Mouse (Mus musculus): ENCODE measurements at regions not wholly inside any gene's neighbourhood (a gene's known extent, or its start where the extent isn't known, plus 50 kb on each side); places are given as distances from the start of the nearest gene placed in this dataset.

DNA sequence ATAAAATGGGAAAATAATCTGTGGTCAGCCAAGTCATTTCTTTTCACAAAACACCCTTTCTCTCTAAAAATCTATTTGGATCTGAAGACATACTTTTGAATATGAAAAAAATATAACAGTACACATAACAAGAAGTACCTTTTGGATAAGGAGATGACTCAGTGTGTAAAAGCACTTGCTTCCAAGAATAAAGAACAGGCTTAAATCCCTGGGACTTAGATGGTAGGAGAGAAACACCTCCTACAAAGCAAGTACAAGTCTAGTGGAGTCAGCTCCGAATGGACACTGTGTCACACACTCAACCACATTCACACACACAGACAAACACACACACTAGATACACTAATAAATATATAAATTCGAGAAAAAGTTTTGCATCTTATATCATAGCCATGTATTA, 1041.8 kb downstream of the D3Ertd751e start:
- Histone ChIP-seq H3K9ac (ENCODE audit: low read depth, low read length) (no peak overlapping the region), H3K4me3 (ENCODE audit: low read depth, low read length) (no peak overlapping the region), H3K9me3 (replicated peaks; ENCODE audit: control insufficient read depth, low read length, poor library complexity, severe bottlenecking) (no peaks in the 10 kb centered on the region), H3K4me2 (ENCODE audit: low read length) (no peak overlapping the region), H3K27ac (ENCODE audit: low read length) (no peak overlapping the region), H3K4me1 (ENCODE audit: control insufficient read depth, insufficient read depth, low read length) (no peaks in the 10 kb centered on the region), H3K27me3 (ENCODE audit: control insufficient read depth, insufficient read depth, low read depth, low read length) (no peaks in the 10 kb centered on the region), H3K36me3 (ENCODE audit: control insufficient read depth, insufficient read depth, low read length) (no peaks in the 10 kb centered on the region)
- ATAC-seq, result no peak
- WGBS, result 78% methylated on average over 2 of the region's 2 CpGs

DNA sequence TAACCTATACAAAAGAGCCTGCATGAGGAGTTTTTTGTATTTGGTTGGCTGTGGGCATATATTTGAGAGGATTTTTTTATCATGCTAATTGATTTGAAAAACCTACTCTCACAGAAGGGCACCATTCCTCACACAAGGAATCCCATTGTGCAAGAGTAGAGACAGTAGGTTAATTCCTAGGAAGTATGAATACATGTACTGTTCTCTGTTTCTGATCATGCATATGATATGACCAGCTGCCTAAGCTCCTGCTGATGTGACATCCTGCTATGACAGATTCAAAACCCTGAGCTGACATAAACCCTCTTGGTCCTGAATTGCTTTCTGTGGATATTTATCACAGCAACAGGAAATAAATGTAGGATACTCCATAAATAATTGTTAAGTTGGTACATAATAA, 1048.0 kb downstream of the D3Ertd751e start:
- ATAC-seq, result no peak
- H3K27ac ChIP-seq (ENCODE audit: low read length), result no peak overlapping the region
- no peak overlapping the region for H3K4me3 ChIP-seq (ENCODE audit: low read depth, low read length)
- H3K9ac ChIP-seq (ENCODE audit: low read depth, low read length), result no peak overlapping the region
- H3K27me3 ChIP-seq (ENCODE audit: control insufficient read depth, insufficient read depth, low read depth, low read length), result no peaks in the 10 kb centered on the region
- no peaks in the 10 kb centered on the region for H3K4me1 ChIP-seq (ENCODE audit: control insufficient read depth, insufficient read depth, low read length)
- no peaks in the 10 kb centered on the region for H3K9me3 ChIP-seq (replicated peaks; ENCODE audit: control insufficient read depth, low read length, poor library complexity, severe bottlenecking)
- H3K36me3 ChIP-seq (ENCODE audit: control insufficient read depth, insufficient read depth, low read length), result no peaks in the 10 kb centered on the region
- no peak overlapping the region for H3K4me2 ChIP-seq (ENCODE audit: low read length)

DNA sequence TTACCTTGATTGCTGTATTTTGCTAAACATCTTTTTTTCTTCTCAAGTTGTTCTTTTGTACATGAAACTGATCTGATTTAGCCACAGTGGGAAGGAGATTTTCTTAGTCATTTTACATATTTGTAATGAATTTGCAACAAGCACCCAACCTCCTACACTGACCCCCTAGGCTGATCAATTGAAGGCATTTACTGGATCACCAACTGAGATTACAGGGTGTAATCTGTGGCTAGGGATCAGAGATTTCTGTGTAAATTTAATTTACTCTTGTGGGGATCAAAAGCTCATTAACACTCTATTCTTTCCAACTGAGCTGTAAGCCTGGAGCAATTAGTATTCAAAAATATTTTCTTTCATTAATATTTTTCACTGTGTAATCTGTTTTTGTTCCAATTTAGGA, 1049.5 kb downstream of the D3Ertd751e start:
- Histone ChIP-seq H3K4me3 (ENCODE audit: low read depth, low read length) (no peak overlapping the region), H3K36me3 (ENCODE audit: control insufficient read depth, insufficient read depth, low read length) (no peaks in the 10 kb centered on the region), H3K27me3 (ENCODE audit: control insufficient read depth, insufficient read depth, low read depth, low read length) (no peaks in the 10 kb centered on the region), H3K4me2 (ENCODE audit: low read length) (no peak overlapping the region), H3K4me1 (ENCODE audit: control insufficient read depth, insufficient read depth, low read length) (no peaks in the 10 kb centered on the region), H3K9me3 (replicated peaks; ENCODE audit: control insufficient read depth, low read length, poor library complexity, severe bottlenecking) (no peaks in the 10 kb centered on the region), H3K9ac (ENCODE audit: low read depth, low read length) (no peak overlapping the region), H3K27ac (ENCODE audit: low read length) (no peak overlapping the region)
- ATAC-seq, result no peak

DNA sequence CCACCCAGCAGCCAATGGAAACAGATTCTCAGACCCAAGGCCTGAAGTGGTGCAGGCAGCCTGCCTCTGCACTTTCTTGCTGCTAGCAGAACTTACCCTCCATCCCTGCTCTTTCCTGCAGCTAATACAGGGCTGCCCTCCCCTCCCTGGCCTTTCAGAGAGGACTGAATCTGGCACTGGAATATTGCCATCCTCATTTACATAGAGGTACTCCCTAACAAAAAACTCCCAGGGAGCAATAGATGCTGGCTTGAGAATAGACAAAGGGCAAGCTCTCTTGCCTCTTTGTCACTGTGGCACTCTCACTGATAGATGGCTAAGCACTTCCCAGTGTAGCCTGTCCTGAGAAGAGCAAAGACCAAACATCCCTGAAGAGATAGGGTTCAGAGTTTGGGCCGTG, 1088.0 kb downstream of the D3Ertd751e start:
- Histone ChIP-seq H3K4me2 (ENCODE audit: low read length) (no peak overlapping the region), H3K9ac (ENCODE audit: low read depth, low read length) (no peak overlapping the region), H3K36me3 (ENCODE audit: control insufficient read depth, insufficient read depth, low read length) (no peaks in the 10 kb centered on the region), H3K9me3 (replicated peaks; ENCODE audit: control insufficient read depth, low read length, poor library complexity, severe bottlenecking) (no peaks in the 10 kb centered on the region), H3K4me3 (ENCODE audit: low read depth, low read length) (no peak overlapping the region), H3K4me1 (ENCODE audit: control insufficient read depth, insufficient read depth, low read length) (no peaks in the 10 kb centered on the region), H3K27me3 (ENCODE audit: control insufficient read depth, insufficient read depth, low read depth, low read length) (no peaks in the 10 kb centered on the region), H3K27ac (ENCODE audit: low read length) (no peak overlapping the region)
- WGBS, result 46% methylated on average over 1 of the region's 1 CpGs
- ATAC-seq, result no peak

- Histone ChIP-seq H3K27me3 (ENCODE audit: control insufficient read depth, insufficient read depth, low read depth, low read length) (no peaks in the 10 kb centered on the region), H3K9me3 (replicated peaks; ENCODE audit: control insufficient read depth, low read length, poor library complexity, severe bottlenecking) (no peaks in the 10 kb centered on the region), H3K4me1 (ENCODE audit: control insufficient read depth, insufficient read depth, low read length) (no peaks in the 10 kb centered on the region), H3K9ac (ENCODE audit: low read depth, low read length) (no peak overlapping the region), H3K27ac (ENCODE audit: low read length) (no peak overlapping the region), H3K36me3 (ENCODE audit: control insufficient read depth, insufficient read depth, low read length) (no peaks in the 10 kb centered on the region), H3K4me3 (ENCODE audit: low read depth, low read length) (no peak overlapping the region), H3K4me2 (ENCODE audit: low read length) (no peak overlapping the region)
- ATAC-seq, result no peak
- 92% methylated on average over 1 of the region's 1 CpGs for WGBS
Measured at GRCm38 (mm10) chr3:42867370-42867769, 1125.0 kb downstream of the D3Ertd751e start.

DNA sequence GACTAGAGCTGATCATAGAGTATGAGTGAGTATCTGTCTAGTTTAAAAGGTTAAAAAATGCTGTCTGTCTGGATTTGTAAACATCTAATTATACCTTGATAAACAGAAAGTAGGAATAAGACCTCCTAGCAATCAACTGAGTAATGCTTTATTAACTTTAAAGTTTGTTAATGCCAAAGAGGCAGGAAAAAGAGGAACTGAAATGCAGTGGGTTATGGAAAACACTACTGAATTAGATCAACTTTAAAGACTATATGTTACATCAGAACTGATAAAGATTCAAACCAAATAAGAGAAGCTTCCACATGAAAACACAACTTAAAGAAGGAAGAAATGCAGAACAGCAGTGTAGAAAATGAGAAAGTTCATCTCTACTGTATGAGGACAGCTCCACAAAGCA, 1136.6 kb downstream of the D3Ertd751e start:
- Histone ChIP-seq H3K4me2 (ENCODE audit: low read length) (no peak overlapping the region), H3K4me3 (ENCODE audit: low read depth, low read length) (no peak overlapping the region), H3K4me1 (ENCODE audit: control insufficient read depth, insufficient read depth, low read length) (no peaks in the 10 kb centered on the region), H3K27me3 (ENCODE audit: control insufficient read depth, insufficient read depth, low read depth, low read length) (no peaks in the 10 kb centered on the region), H3K27ac (ENCODE audit: low read length) (no peak overlapping the region), H3K9ac (ENCODE audit: low read depth, low read length) (no peak overlapping the region), H3K36me3 (ENCODE audit: control insufficient read depth, insufficient read depth, low read length) (no peaks in the 10 kb centered on the region), H3K9me3 (replicated peaks; ENCODE audit: control insufficient read depth, low read length, poor library complexity, severe bottlenecking) (peaks cover 6% of the 10 kb centered on the region; the same call in 1 of the 2 replicates)
- no peak for ATAC-seq

- peak; percentile 54; the same call in 1 of the 2 replicates for ATAC-seq
- Histone ChIP-seq H3K4me1 (ENCODE audit: control insufficient read depth, insufficient read depth, low read length) (no peaks in the 10 kb centered on the region), H3K9me3 (replicated peaks; ENCODE audit: control insufficient read depth, low read length, poor library complexity, severe bottlenecking) (peaks cover 6% of the 10 kb centered on the region; the same call in 1 of the 2 replicates), H3K36me3 (ENCODE audit: control insufficient read depth, insufficient read depth, low read length) (no peaks in the 10 kb centered on the region), H3K4me3 (ENCODE audit: low read depth, low read length) (no peak overlapping the region), H3K27ac (ENCODE audit: low read length) (no peak overlapping the region), H3K9ac (ENCODE audit: low read depth, low read length) (no peak overlapping the region), H3K27me3 (ENCODE audit: control insufficient read depth, insufficient read depth, low read depth, low read length) (no peaks in the 10 kb centered on the region), H3K4me2 (ENCODE audit: low read length) (no peak overlapping the region)
- WGBS, result 36% methylated on average over 4 of the region's 4 CpGs
Measured at GRCm38 (mm10) chr3:42884481-42884880, 1142.1 kb downstream of the D3Ertd751e start.

DNA sequence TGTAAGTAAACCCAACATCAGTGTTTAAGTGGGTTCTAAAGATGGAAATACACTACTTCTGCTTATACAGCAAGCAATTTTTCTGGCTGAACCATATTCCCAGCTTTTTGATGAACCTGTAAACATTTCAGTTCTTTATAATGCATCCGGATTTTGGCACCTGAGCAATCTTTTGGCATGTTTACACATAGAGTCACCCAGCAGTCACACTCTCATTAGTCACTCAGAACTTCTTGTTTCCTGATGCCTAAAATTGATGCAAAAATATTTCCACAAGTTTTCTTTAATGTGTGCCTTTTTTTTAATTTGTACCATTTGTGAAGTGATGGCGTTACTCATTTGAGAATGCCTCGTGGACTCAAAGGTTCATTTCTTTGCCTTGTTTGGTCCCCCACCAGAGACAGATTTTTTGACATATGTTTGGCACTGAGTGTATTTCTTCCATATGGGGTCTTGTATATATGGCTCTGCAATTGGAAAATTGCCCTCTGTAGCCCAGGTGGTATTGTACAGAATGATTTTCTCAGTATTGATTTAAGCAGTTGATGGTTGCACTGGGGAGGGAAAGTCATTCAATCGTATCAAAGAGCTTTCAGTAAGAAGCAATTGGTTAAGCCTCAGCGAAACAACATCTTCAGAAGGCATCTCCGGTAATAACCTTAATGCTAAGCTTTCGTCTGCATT, 1149.7 kb downstream of the D3Ertd751e start:
- no peak for ATAC-seq
- no peaks in the 10 kb centered on the region for H3K9me3 ChIP-seq (replicated peaks; ENCODE audit: control insufficient read depth, low read length, poor library complexity, severe bottlenecking)
- no peaks in the 10 kb centered on the region for H3K27me3 ChIP-seq (ENCODE audit: control insufficient read depth, insufficient read depth, low read depth, low read length)
- no peak overlapping the region for H3K4me2 ChIP-seq (ENCODE audit: low read length)
- WGBS, result 75% methylated on average over 7 of the region's 7 CpGs
- H3K27ac ChIP-seq (ENCODE audit: low read length), result no peak overlapping the region
- H3K9ac ChIP-seq (ENCODE audit: low read depth, low read length), result no peak overlapping the region
- no peaks in the 10 kb centered on the region for H3K4me1 ChIP-seq (ENCODE audit: control insufficient read depth, insufficient read depth, low read length)
- no peak overlapping the region for H3K4me3 ChIP-seq (ENCODE audit: low read depth, low read length)
- no peaks in the 10 kb centered on the region for H3K36me3 ChIP-seq (ENCODE audit: control insufficient read depth, insufficient read depth, low read length)

- no peaks in the 10 kb centered on the region for H3K9me3 ChIP-seq (replicated peaks; ENCODE audit: control insufficient read depth, low read length, poor library complexity, severe bottlenecking)
- no peaks in the 10 kb centered on the region for H3K27me3 ChIP-seq (ENCODE audit: control insufficient read depth, insufficient read depth, low read depth, low read length)
- no peak overlapping the region for H3K9ac ChIP-seq (ENCODE audit: low read depth, low read length)
- 65% methylated on average over 3 of the region's 3 CpGs for WGBS
- H3K4me1 ChIP-seq (ENCODE audit: control insufficient read depth, insufficient read depth, low read length), result no peaks in the 10 kb centered on the region
- no peak overlapping the region for H3K27ac ChIP-seq (ENCODE audit: low read length)
- no peak for ATAC-seq
- no peaks in the 10 kb centered on the region for H3K36me3 ChIP-seq (ENCODE audit: control insufficient read depth, insufficient read depth, low read length)
- no peak overlapping the region for H3K4me2 ChIP-seq (ENCODE audit: low read length)
- H3K4me3 ChIP-seq (ENCODE audit: low read depth, low read length), result no peak overlapping the region
Measured at GRCm38 (mm10) chr3:42895787-42896186, 1153.4 kb downstream of the D3Ertd751e start.

All from midbrain, embryonic 16.5 days (tissue).